Mouse (Mus musculus) hindbrain, embryonic 14.5 days (tissue): ENCODE data around the gene Xrcc3. TPM values are rescaled to one million over a fixed set of nuclear protein-coding genes. Genes with fewer than 3 reads are reported as not detected.
A peak's percentile ranks its signal among the peaks of the same experiment; 100 is the strongest.

Experiments
- ATAC-seq: fragments of 200-750 bp; cut with Nextera tagmentation; 2 replicates; pipeline ENCODE4 v1.8.0; 2017; ENCODE audit warnings: moderate number of reproducible peaks, mild to moderate bottlenecking, moderate TSS enrichment, moderate library complexity; ENCODE audit not compliant: low FRiP score
- DNase-seq: peaks from one replicate; pipeline ENCODE4 v3.0.0-alpha.2; 2015; ENCODE audit warnings: low spot score
- H3K27ac ChIP-seq: fragments of 300-500 bp; sonication (generic); 2 replicates; pipeline ENCODE4 v1.5.1; 2014; ENCODE audit warnings: mild to moderate bottlenecking, moderate library complexity
- H3K27me3 ChIP-seq: fragments of 300-500 bp; sonication (generic); 2 replicates; pipeline ENCODE4 v1.6.1; 2014; ENCODE audit warnings: mild to moderate bottlenecking, low read length, mixed read lengths; ENCODE audit not compliant: control insufficient read depth, insufficient read depth
- H3K36me3 ChIP-seq: fragments of 300-500 bp; sonication (generic); replicated peaks from 2 replicates; pipeline ENCODE4 v1.6.1; 2014; ENCODE audit not compliant: control insufficient read depth, insufficient read depth
- H3K4me1 ChIP-seq: fragments of 300-500 bp; sonication (generic); replicated peaks from 2 replicates; pipeline ENCODE4 v1.6.1; 2014; ENCODE audit warnings: antibody characterized with exemption, low read length, mixed read lengths; ENCODE audit not compliant: control insufficient read depth, insufficient read depth
- H3K4me2 ChIP-seq: fragments of 300-500 bp; sonication (generic); replicated peaks from 2 replicates; pipeline ENCODE4 v1.6.1; 2014; ENCODE audit warnings: mild to moderate bottlenecking, moderate library complexity
- H3K4me3 ChIP-seq: fragments of 300-500 bp; sonication (generic); replicated peaks from 2 replicates; pipeline ENCODE4 v1.5.1; 2014; ENCODE audit warnings: mild to moderate bottlenecking, low read length
- H3K9ac ChIP-seq: fragments of 300-500 bp; sonication (generic); 2 replicates; pipeline ENCODE4 v1.6.1; 2014
- H3K9me3 ChIP-seq: fragments of 300-500 bp; sonication (generic); 2 replicates; pipeline ENCODE4 v1.6.1; 2016; ENCODE audit warnings: low read length; ENCODE audit not compliant: control insufficient read depth
- WGBS: fragments of 180-500 bp; shearing (Covaris S2); extraction: QIAGEN DNeasy Blood & Tissue Kit; methylation state at CpG from one replicate; pipeline ENCODE4 v1.1.7; 2014; 5-methylcytosine and 5-hydroxymethylcytosine counted together
- polyA plus RNA-seq: library from polyadenylated mRNA; unstranded; fragments of >200 nt; fragmentation: Nextera tagmentation; extraction: Ambion mirVana; gene quantifications from 2 replicates; pipeline ENCODE4 v1.2.1, GENCODE M21; 2014

Xrcc3 gene
- polyA plus RNA-seq, 1 experiment from 2014 or later = 3.1 TPM

- peak overlapping the region; percentile 51 for H3K27ac ChIP-seq
- no peaks in the 10 kb centered on the region for H3K27me3 ChIP-seq
- WGBS = 53% methylated on average over 8 of the region's 9 CpGs
- no peak overlapping the region for H3K4me3 ChIP-seq
- H3K4me2 ChIP-seq = no peak overlapping the region
- DNase-seq (no peak), ATAC-seq (no peak)
- H3K36me3 ChIP-seq = peaks cover 34% of the 10 kb centered on the region
- H3K9me3 ChIP-seq = no peaks in the 10 kb centered on the region
- no peak overlapping the region for H3K9ac ChIP-seq
- H3K4me1 ChIP-seq = peaks cover 26% of the 10 kb centered on the region
Measured at GRCm38 (mm10) chr12:111769816-111770577, 43.7 kb downstream of the Xrcc3 start.

DNA sequence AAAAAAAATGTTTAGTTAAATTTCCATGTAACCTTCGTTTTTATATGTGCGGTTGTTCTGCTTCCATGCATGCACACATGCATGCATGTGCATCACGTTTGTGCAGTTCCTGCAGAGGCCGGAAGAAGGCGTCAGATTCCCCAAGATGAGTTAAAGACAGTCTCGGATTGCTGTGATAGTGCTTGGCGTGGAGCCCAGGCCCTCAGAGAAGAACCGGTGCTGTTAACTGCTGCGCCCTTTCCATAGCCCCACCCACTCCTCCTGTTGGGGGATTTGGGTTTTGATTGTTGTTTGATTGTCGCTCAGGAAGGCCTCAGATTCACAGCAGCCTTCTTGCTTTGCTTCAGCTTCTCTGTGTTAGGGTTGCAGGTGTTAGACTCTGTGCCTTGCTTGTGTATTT, 44.4 kb downstream of the Xrcc3 start:
- ATAC-seq (no peak), DNase-seq (peak; percentile 35)
- H3K4me1 ChIP-seq = peaks cover 26% of the 10 kb centered on the region
- H3K27me3 ChIP-seq = no peaks in the 10 kb centered on the region
- H3K4me2 ChIP-seq = no peak overlapping the region
- H3K36me3 ChIP-seq = peaks cover 27% of the 10 kb centered on the region
- peak overlapping the region; percentile 14 for H3K27ac ChIP-seq
- WGBS = 32% methylated on average over 10 of the region's 10 CpGs
- H3K4me3 ChIP-seq = no peak overlapping the region
- no peak overlapping the region for H3K9ac ChIP-seq
- no peaks in the 10 kb centered on the region for H3K9me3 ChIP-seq

DNA sequence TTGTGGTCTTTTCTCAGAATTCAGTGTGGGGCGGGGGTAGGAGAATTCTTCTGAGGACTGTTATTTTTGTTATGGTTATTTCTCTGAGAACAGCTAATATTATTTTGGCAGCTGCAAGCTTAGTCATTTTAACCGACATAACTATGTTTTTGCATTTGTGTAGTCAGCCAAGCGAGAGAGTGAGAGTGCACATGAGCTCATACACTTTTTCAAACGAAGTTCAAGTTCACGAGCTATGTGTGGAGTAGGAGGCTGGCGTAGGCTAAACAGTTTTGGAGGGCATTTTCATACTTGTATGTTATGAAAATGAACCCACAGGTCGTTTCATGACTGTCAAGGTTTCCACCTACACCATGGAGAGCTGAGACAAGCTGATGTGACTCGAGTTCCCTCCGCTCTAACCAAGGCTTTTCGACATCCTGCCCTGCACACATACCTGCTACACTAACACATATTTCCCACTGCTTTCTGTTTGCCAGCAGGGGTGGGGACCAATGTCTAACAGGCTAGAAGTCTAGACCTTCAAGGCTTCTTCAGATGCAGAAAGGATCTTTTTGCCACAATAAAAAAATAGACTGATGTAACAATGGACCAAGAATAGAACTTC, 45.2 kb downstream of the Xrcc3 start:
- peaks cover 26% of the 10 kb centered on the region for H3K4me1 ChIP-seq
- H3K9me3 ChIP-seq = no peaks in the 10 kb centered on the region
- DNase-seq (no peak), ATAC-seq (no peak)
- no peak overlapping the region for H3K4me3 ChIP-seq
- 94% methylated on average over 10 of the region's 10 CpGs for WGBS
- H3K9ac ChIP-seq = no peak overlapping the region
- no peaks in the 10 kb centered on the region for H3K27me3 ChIP-seq
- peaks cover 18% of the 10 kb centered on the region for H3K36me3 ChIP-seq
- no peak overlapping the region for H3K4me2 ChIP-seq
- H3K27ac ChIP-seq = no peak overlapping the region

- H3K36me3 ChIP-seq = 0 out of 2 replicates have a peak, but pooled peaks cover 8% of the 10 kb centered on the region
- H3K4me1 ChIP-seq = peaks cover 32% of the 10 kb centered on the region
- DNase-seq (no peak), ATAC-seq (no peak)
- no peak overlapping the region for H3K4me3 ChIP-seq
- H3K9me3 ChIP-seq = no peaks in the 10 kb centered on the region
- peak overlapping the region; percentile 2; the same call in 1 of the 2 replicates for H3K9ac ChIP-seq
- H3K27me3 ChIP-seq = no peaks in the 10 kb centered on the region
- H3K4me2 ChIP-seq = peak overlapping the region; percentile 33
- 17% methylated on average over 16 of the region's 16 CpGs for WGBS
- H3K27ac ChIP-seq = peak overlapping the region; percentile 20; the same call in 1 of the 2 replicates
Measured at GRCm38 (mm10) chr12:111766313-111767236, 47.1 kb downstream of the Xrcc3 start.

DNA sequence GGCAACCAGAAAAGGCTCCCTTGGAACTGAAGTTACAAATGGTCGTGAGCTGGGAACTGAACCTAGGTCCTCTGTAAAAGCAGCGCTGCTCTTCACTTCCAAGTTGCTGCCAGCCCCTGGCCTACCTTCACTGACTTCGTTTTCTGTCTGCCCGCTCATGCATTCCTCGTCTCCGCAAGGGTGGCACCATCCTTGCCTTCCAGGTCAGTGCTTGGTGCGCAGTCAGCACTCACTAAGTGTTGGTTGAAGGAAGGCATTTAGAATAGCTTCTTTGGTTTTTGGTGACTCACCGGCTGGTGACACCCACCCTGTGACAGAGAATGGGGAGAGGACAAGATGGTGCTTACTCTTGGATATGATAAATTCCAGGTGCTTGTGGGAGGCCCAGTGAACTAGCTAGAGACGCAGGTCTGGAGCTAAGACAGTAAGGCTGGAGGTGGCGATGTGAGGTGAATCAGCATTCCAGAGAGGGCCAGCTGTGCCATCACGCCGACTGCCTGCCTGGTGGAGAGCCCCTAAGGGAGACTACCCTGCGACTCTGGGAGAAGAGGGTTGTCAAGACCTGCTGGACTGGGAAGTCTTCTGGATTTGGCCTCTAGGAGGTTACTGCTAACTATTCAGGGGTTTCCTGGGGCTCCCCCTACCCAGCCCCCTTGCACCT, 50.9 kb downstream of the Xrcc3 start:
- ATAC-seq (no peak), DNase-seq (no peak)
- WGBS = 89% methylated on average over 13 of the region's 13 CpGs
- Histone ChIP-seq H3K9ac (no peak overlapping the region), H3K27me3 (no peaks in the 10 kb centered on the region), H3K4me3 (no peak overlapping the region), H3K36me3 (0 out of 2 replicates have a peak, but pooled peaks cover 8% of the 10 kb centered on the region), H3K4me1 (peaks cover 47% of the 10 kb centered on the region), H3K27ac (no peak overlapping the region), H3K4me2 (no peak overlapping the region), H3K9me3 (no peaks in the 10 kb centered on the region)

GRCm38 (mm10) chr12:111760306-111760908, 53.3 kb downstream of the Xrcc3 start:
- no peak overlapping the region for H3K27ac ChIP-seq
- peaks cover 33% of the 10 kb centered on the region for H3K4me1 ChIP-seq
- H3K9ac ChIP-seq = peak overlapping the region; percentile 87
- peak overlapping the region; percentile 100 for H3K4me2 ChIP-seq
- ATAC-seq (no peak), DNase-seq (no peak)
- peak overlapping the region; percentile 96 for H3K4me3 ChIP-seq
- H3K9me3 ChIP-seq = no peaks in the 10 kb centered on the region
- 61% methylated on average over 7 of the region's 7 CpGs for WGBS
- H3K27me3 ChIP-seq = no peaks in the 10 kb centered on the region
- 0 out of 2 replicates have a peak, but pooled peaks cover 8% of the 10 kb centered on the region for H3K36me3 ChIP-seq

DNA sequence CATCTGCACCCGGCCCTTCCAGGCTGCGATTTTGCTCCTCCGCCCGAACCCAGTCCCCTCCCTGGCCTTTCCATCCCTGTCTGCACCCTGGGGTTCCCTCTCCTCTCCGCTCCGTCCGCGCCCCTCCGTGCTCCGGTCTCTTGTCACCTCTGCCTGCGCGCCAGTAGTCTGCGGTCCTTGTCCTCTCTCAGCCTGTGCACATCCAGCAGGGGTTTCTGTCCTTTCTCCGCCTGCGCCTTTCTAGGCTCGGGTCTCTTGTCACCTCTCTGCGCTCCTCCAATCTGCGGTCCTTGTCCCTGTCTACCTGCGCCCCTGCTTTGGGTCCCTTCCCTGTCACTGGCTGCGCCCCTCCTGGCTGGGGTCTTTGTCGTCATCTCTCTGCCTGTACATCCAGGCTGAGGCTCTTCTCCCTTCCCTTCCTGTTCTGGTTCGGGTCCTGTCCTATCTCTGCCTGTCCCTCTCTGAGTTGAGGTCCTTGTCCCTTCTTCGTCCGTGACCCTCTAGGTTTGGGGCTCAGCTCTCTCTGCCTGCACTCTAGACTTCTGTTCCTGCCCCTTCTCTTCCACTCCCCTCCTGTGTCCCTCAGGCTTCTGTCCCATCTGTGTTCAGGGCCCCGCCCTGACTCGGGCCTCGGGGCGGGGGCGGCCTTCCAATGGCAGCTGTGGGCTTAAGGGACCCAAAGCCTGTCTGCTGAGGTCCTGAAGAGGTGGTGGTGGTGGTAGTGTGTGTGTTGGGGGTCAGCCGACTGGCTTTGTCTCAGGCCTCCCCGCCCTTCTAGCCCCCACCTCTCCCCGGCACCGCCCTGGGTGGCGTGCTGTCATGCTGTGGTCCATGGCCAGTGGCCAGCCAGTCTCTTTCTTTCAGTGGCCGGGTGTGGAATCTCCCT, 54.3 kb downstream of the Xrcc3 start:
- H3K4me1 ChIP-seq = peaks cover 33% of the 10 kb centered on the region
- ATAC-seq (peak; percentile 47), DNase-seq (peak; percentile 55)
- H3K9me3 ChIP-seq = no peaks in the 10 kb centered on the region
- H3K27ac ChIP-seq = peak overlapping the region; percentile 98
- 0 out of 2 replicates have a peak, but pooled peaks cover 8% of the 10 kb centered on the region for H3K36me3 ChIP-seq
- peak overlapping the region; percentile 96 for H3K4me3 ChIP-seq
- peak overlapping the region; percentile 100 for H3K4me2 ChIP-seq
- H3K27me3 ChIP-seq = no peaks in the 10 kb centered on the region
- H3K9ac ChIP-seq = peak overlapping the region; percentile 87
- WGBS = 1% methylated on average over 35 of the region's 35 CpGs
